Mouse (Mus musculus) layer of hippocampus, postnatal 10 days (tissue): Measurements from ENCODE around the gene Tdrd12. TPM values are rescaled to one million over a fixed set of nuclear protein-coding genes. Genes with fewer than 3 reads are reported as not detected.
"Not testable (repeated sequence)": the region's sequence is repeated elsewhere in the genome, so short reads cannot be mapped to it uniquely, and the experiment has no call there.

Experiments
- DNase-seq, 2 experiments: peaks; one replicate each; pipeline ENCODE4 v3.0.0; 2021; ENCODE audit warnings: low spot score in 2 of 2
- total RNA-seq, 2 experiments: library from RNA; stranded (reverse); gene quantifications; 2 replicates each; pipeline ENCODE4 v1.2.3; 2021

Gene Tdrd12
- total RNA-seq, 2 experiments from 2014 or later = 0.76 to 1.2 TPM

DNA sequence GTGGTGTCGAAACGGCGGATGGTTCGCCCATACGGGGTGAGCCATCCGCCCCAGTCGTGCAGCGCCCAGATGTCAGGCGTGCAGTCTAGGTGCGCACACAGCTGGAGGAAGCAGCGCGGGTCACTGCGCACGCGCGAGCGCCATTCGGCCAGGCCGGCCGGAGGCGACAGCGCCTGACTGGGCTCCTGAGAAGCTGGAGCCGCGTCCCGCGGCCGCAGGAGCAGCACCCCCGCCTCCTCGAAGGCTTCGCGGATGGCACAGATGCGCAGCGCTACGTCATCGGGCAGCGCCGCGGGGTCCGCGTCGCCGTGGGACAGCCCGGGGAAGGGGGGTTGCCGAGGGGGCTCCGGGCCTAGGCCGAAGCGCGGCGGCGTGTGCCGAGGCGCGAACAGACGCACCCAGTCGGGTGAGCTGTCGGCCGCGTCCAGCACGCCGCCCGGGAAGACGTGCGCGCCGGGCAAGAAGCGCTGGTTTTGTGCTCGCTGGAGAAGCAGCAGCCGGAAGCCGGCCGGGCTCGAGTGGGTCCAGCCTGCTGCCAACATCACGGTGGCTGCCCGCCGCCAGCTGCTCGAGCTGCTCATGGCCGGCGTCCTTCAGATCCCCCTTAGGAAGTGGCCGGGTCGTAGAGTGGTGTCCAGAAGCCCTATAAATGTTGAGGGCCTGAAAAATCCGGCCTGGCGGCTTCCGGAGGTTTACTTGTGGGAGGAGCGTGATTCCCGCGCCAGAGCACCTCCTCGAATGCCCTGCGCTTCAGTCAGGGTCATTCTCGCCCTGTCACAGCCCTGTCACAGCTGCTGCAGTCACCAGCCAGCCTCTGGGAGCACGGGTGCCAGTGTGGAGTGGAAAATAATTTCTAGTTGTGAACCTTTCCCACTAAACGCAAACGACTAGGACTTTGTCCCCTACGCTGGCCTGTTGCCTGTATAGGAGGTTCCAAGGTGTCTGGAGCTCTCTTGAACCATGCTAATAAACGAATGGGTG is 18.0 kb upstream of the Tdrd12 start:
- DNase-seq = peak; percentile 91 to 93

DNA sequence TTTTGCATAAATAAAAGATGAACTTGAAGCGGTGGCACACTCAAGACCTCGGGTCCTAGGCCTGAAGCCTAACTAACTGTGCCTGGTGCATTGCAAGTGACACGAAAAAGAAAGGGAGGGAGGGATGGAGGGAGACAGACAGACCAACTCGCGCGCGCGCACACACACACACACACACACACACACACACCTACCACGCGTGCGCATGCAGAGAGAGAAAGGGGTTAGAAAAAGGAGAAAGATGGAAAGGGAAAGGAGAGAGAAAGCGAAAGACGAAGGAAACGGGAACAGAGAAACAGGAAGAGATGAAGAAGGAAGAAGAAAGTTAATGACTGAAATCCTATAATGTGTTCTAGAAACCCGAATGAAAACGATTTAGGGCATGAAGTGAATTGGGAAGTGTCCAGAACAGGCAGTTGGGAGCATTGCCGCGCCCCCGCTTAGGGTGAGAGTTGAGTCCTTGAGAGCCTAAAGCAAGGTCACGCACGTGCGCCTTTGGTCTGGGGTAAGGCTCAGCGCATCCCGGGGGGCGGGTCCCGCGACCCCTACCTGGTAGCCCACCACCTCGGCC is 17.1 kb upstream of the Tdrd12 start:
- peak; percentile 43 to 49 for DNase-seq

DNA sequence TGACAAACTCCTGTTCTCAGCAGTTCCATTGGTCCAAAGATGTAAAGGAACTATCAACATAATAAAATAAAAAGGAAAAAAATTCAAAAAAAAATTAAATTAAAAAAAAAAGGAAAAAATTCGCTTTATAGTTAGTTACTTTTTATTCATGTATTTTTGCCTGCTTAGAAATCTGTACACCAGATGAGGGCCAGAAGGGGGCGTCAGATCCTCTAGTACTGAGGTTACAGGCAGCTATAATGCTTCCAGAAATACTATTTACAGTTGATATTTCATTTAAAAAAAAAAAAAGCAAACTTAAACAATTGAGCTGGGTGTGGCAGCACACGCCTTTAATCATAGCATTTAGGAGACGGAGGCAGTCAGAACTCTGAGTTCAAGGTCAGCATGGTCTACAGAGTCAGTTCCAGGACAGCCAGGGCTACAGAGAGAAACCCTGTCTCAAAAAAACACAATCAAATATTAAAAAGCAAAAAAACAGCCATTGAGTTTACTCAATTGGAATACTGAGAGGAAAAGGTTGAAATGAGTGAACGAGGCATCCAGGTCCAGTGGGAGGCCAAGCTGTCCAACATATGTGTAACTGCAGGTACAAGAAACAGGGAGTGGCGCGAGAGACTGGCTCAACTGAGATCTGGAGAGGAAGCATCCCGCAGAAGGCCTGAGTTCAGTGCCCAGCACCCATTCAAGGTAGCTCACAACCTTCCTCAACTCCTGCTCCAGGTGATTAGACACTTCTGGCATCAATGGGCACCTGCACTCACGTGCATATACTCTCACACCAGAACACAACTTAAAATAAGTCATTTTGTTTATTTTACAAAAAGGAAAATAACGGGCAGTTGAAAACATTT is 16.4 kb upstream of the Tdrd12 start:
- DNase-seq = peak; percentile 36 to 51

DNA sequence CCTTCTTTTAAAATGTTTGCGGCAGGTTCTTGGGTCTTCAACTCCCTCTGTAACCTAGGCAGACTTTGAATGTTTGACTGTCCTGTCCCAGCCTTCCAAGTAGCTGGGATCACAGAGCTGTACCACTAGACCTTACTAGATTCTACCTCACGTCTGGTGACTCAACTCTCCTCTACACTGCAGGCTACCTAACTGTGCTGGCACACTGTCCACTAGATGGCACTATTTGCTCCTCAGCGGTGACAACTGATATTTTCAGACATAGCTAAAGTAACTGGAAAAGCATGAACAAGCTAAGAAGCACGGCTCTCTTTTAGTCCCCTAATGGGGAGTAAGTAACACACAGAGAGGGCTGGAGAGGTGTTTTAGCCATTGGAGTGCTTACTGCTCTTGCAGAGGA is 8.3 kb upstream of the Tdrd12 start:
- DNase-seq = peak; percentile 64 to 69

DNA sequence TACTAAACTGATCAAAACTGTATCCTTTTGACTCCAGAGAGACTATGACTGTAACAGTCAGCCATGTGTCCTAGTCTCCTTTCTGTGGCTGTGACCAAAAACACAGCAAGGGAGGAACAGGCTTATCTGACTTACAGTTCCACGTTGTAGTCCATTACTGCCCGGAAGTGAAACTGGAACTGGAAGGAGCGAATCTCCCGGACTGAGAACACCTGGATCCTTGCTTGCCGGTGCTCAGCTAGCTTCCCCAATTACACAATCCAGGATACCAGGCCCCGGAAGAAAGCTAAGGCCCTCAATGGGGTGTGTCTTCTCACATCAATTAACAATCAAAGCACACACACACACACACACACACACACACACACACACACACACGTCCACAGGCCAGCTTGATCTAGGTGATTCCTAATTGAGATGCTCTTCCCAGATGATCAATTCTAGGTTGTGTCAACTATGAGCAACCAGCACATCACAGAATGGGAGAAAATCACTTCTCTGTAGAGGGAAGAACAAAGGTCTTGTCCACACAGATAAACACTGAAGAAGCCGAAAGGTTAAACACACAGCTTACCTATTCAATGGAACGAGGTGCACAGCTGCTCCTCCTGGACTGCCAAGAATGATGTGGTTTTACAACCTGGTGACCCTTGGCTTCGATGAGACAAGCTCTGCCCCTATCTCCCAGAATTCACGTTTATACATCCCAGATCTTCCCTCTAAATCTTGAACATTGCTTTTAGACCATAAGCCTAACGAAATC is 1.6 kb downstream of the Tdrd12 start:
- DNase-seq = no peak

DNA sequence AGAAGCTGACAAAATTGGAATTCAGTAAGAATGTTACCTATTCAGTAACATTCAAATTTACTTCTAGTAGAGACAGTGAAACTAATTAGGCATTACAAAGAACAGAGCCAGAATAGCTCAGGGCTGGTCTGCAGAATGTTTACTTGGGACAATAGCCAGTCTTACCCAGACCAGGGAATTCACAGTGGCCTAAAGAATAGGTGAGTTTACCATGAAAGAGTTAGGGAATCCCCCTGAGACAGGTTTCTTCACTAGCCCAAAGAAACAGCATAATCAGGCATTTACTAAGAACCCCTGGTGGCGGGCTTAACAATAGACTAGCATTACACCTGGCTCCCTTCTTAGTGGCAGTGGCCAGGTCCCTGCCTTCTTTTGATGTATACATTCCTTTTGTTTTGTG is 7.0 kb downstream of the Tdrd12 start:
- not testable (repeated sequence) for DNase-seq

DNA sequence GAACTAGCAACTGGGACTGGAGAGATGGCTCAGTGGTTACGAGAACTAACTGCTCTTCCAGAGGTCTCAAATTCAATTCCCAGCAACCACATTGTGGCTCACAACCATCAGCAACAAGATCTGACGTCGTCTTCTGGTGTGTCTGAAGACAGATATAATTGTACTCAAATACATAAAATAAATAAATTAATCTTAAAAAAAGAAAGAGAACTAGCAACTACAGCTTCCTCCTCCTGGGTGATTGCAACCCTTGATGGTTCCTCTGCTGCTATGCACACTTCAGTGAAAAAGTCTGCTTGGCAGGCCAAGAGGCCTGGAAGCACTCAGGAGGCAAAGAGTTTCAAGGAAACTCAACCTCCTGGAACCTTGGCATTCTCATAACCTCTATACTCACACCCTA is 7.5 kb downstream of the Tdrd12 start:
- DNase-seq = no peak

DNA sequence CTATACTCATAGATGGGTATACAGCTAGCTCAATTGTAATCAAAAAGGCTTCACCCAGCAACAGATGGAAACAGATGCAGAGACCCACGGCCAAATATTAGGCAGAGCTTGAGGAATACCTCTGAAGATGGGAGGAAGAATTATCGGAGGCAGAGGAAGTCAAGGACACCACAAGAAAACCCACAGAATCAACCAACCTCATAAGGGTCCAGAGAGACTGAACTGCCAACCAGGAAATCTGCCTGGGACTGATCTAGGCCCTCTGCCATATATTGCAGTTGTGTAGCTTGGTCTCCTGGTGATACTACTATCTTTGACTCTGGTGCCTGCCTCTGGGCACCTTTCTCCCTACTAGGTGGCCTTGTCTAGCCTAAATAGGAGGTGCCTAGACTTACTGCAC is 10.8 kb downstream of the Tdrd12 start:
- DNase-seq = no peak

DNA sequence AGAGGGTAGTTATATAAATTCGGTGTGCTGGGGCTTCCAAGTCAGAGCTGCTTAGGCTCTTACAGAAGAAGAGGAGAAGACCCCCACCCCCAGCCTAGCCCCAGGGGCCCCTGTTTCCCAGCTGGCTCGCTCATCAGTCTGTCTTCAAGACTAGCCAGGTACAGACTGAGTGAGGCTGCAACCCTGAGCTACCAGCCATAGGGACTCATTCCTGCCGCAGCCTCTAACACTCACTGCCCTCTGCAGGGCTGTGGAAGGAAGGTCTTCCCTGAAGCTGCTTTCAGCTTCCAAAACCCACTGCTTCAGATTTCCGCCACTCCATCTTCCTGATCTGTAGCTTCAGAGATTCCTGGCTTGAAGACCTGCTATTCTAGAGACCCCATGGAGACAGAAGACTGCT is 35.5 kb downstream of the Tdrd12 start:
- DNase-seq = peak; percentile 17 to 37

DNA sequence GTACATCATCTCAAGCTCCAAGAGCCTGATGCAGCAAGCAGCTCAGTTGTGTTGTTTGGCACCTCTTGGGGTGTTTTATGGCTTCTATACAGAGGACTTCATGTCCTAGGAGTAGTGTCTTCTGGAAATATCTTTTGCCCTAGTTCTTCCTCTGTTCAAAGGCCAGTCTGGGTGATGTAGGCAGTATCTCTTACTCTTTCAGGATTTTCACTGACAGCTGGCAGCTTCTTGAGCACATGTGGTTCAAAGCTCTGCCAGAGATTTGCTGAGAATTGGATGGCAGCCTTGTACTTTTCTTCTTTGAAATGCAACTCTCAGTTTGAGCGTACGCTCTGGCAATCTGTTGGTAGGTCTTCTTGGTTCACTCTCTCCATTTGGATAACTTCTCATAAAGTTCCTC is 40.0 kb downstream of the Tdrd12 start:
- DNase-seq = no peak

DNA sequence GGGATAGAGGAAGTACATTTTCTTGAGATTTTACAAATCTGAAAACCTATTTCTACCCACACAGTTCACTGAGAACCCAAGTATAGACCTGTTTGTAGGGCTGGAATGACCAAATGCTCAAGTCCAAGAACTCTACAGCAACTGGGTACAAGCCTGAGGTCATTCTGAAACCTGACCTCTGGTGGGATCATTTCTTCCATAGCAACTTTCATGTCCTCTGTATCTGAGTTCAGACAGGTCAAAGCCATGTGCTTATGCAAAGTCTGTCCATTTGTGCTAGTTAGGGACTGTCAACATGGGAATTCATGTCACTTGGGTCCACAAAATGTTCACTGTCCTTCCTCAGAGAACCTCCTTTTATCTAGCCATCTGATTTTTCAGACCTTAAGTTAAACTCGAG is 46.5 kb downstream of the Tdrd12 start:
- DNase-seq = no peak

DNA sequence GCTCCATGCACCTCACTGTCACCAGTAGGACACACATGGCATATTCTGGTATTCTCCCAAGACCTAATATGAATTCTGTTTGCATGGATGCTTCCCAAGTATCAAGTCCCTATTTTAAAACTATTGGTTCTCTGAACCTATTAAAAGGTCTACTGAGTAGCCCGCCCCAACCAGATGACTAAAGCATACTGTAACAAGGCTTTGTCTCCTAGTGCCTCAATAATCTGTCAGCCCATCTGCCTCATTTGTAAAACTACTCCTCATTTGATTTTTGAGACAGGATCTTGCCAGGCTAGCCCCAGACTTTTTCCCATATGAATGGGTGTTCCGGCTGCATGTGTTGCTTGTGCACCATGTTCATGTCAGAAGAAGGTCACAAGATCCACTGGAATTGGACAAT is 47.4 kb downstream of the Tdrd12 start:
- no peak for DNase-seq

DNA sequence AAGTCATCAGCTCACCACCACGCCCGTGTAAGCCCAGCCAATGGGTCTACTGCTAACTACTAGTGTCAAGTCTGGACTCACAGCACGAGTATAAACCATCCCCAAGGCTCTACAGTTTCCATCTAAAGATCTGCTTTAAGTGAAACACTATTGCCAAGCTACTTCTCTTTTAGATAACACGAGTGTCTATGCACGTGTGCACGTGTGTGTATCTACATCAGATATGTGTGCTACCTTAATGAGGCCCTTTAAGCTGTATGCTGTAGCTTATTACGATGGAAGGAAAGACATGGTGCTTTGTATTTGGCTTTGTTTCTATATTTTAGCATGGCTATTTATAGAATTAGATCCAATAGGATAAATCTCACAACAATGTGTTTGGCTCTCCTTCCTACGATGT is 51.0 kb downstream of the Tdrd12 start:
- DNase-seq = no peak

DNA sequence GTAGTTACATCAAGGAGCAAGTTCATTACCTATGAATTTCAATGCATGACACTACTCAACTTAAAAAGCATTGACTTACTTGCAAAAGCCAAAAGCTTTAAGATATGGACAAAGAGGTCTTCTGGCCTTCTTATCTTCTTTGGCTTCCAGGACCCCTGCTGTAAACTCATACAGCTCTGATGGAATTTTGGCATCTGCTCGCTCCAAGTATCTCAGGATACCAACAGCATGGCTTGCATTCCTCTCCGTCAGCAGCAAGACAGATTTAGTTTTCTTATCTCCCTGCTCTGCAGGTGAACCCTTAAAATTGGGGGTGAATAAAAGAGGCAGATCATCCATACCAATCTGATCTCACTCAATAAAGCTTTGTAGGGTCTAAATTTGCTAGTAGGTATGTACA is 52.4 kb downstream of the Tdrd12 start:
- DNase-seq = no peak

DNA sequence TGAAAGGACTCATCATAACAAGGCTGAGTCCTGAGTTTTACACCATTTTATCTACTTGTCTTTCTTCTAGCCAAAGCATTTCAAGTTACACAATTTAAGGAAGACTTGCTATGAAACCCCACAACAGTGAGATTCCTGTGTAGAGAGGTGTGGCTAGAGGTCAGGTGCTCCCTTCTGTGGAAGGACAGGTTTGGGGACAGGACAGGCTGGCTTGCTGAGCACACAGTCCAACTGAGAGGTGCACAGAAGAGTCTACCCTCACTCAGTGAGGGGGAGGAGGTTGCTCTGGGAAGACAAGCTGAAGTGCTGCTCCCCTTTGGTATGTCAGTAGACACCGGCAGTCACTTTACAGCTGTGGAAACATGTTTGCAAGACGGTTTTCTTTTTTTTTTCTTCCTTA is 61.1 kb downstream of the Tdrd12 start:
- DNase-seq = no peak

DNA sequence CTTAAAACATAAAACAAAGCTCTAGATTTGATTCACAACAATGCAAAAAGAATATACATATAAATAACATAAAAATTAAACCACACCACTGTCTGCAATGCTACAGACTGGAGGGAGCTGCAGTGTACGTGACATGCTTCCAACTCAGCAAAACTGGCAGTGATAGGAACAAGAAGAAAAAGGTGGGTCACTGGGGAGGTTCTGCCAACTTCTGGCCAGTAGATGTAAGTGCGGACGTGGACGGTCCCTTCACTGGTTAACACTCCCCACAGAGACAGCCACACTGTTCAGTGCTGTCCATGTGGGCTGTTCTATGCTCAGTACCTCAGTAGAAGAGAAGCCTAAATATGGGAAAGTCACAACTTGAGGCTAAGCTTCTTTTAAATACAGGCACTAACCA is 66.8 kb downstream of the Tdrd12 start:
- no peak for DNase-seq

DNA sequence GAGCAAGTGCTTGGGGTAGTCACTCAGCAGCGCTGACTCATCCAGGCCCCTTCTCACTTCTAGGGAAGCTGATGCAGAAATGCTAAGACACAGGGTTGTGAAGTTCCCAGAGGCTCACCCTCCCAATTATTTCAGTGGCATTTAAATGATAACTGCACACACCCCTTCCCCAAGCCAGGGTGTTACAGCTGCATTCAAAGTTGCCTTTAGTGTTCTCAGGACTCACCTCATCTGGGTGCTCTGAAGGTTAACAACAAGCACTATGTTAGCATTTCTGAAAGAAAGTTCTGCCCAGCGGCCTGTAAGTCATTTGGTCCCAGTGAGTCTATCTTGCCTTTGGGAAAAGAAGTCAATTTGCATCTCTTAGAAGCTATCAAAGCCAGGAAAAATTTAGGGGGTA is 69.7 kb downstream of the Tdrd12 start:
- DNase-seq = no peak

DNA sequence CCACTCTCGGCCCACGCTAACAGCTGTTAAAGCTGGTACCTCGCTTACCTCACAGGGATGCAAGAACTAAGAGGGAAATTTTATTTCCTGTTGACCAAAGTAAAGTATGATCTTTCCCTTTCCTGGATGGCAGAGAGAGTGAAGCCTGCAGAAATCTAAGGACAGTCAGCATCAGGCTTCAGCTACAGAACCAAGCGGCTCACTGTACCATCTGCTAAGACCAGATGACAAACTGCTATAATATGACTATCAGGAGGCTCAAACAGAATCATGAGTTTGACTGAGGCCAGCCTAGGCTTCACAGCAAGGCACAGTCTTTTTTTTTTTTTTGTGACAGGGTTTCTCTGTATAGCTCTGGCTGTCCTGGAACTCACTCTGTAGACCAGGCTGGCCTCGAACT is 72.5 kb downstream of the Tdrd12 start:
- DNase-seq = no peak

DNA sequence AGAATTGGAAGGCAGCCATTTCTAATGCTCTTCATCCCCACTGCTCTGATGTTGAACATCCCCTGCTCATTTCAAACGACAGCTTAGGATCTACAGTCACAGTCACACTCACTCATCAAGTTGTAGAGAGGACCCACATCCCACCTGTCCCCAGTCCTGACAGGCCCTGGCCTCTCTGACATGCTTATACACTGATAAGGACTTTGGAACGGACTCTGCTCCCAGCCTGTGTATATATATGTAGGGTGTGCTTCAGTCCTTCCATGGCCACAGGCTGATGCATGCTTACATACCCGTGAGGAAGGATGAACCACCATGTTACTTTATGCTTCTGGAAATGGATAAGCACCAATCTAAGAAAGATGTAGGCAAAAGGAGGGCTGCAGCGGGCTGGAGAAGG is 76.6 kb downstream of the Tdrd12 start:
- no peak for DNase-seq

DNA sequence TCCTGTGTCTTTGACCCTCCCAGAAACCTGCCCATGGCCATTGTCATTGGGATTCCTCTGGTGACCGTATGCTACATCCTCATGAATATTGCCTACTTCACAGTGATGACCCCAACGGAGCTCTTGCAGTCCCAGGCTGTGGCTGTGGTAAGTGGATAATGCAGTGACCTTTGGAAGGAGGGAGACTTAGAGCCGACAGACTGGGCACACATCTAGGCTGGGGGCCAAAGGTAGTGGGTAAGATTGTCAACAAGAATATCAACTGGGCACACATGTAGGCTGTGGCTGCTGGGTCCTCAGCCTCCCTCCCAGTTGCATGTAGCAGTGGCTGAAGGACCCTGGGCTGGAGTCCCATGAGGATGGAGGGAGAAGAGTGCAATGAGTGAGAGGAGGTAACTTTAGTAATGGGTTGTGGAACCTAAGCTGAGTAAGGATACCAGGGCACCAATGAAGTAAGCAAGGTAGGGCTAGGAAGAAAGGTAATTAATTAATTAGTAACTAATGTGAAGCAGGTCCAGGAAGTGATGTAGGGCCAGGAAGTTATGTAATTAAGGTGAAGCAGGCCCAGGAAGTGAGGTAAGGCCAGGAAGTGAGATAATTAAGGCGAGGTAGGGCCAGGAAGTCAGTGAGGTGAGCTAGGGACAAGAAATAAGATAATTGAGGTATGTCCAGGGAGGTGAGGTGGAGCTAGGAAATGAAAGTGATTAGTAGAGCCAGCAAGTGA is 81.3 kb downstream of the Tdrd12 start:
- no peak for DNase-seq
